Mouse (Mus musculus) thymus, adult 2 months (tissue): ENCODE data around the gene Prdm5.

Experiments used
- CTCF ChIP-seq: fragments of 200-500 bp; IDR thresholded peaks from 2 replicates; pipeline ENCODE4 v1.5.1; 2012; ENCODE audit warnings: mild to moderate bottlenecking, control low read depth, low read length, moderate library complexity, borderline replicate concordance; ENCODE audit not compliant: control insufficient read depth, poor library complexity, insufficient read depth; ENCODE audit errors: extremely low read depth
- POLR2A ChIP-seq: fragments of 200-500 bp; IDR thresholded peaks from 2 replicates; pipeline ENCODE4 v1.6.1; 2012; ENCODE audit warnings: mild to moderate bottlenecking, low read length, control low read depth, moderate library complexity; ENCODE audit not compliant: control insufficient read depth, poor library complexity, insufficient read depth; ENCODE audit errors: extremely low read depth

DNA sequence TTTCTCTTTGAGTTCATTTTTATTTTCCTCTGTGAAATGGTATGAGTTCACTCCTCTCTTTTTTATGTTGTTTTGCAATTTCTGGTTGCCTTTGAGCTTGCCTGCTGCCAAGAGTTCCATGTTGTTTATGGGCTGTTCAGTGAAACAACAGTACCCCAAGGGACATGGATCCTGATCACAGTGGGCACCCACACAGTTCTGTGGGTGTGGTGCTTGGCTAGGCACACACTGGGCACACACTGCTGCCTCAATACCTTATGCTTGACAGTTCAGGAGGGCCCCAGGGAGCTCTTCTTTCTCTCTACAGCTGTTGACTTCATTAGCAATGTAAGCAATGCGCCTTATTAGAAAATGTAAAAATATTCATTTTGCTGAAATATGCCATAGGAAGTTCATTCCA is 110.0 kb downstream of the Prdm5 start:
- TF ChIP-seq CTCF (no peak), POLR2A (no peak)
